27 mouse cellular contexts compared by ENCODE assay signal in the genomic region with DNA sequence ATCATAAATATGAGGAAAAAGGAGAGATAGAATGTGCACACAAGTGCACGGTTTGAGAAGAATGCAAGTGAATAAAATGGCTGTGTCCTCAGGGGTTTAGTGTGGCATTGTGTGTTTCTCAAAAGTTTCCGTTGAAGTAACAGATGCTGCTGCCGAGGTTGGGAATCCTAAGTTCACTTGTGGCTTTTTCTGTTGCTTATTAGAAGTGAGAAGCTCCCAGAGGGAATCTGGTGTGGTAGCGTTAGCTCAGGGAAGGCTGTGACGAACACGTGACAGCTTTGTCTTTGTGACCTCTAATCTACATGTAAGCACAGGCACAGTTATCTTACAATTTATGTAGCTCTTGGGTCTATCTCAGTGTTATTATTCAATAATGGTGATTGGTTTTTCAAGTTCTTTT.
A peak's percentile ranks its signal among the peaks of the same experiment; 100 is the strongest.
DNase-seq lines count a peak whose midpoint lies in the region; ATAC-seq and TF ChIP-seq lines count a peak whose summit lies in the region.
"Had no signal": no experiment of that assay in that cellular context is flagged by ENCODE, and none has a peak within 500 bp of the region (broad histone marks: within the 10 kb centered on the region; RNA-seq: fewer than 3 reads in every experiment).

No protein-coding gene starts in this region.

- no peak overlapping the region for H3K9ac ChIP-seq in hindbrain, postnatal 0 days (replicated peaks; ENCODE audit: low read length)
- H3K9ac ChIP-seq in hindbrain, embryonic 14.5 days: no peak overlapping the region
- H3K9ac ChIP-seq in heart, embryonic 12.5 days: no peak overlapping the region
- H3K9ac ChIP-seq: embryonic facial prominence, embryonic 15.5 days; forebrain, postnatal 0 days; heart, embryonic 13.5 days; hindbrain, embryonic 15.5 days; intestine, embryonic 15.5 days had no signal

- no peak for TF ChIP-seq CTCF in hindbrain, postnatal 0 days (IDR thresholded peaks at IDR 0.05; ENCODE audit: low read depth)
- no peak for TF ChIP-seq CTCF in bone marrow, adult 2 months (IDR thresholded peaks at IDR 0.05; ENCODE audit: control insufficient read depth, insufficient read depth, low read length)

- no peaks in the 10 kb centered on the region for H3K9me3 ChIP-seq in hindbrain, postnatal 0 days (ENCODE audit: low read length)
- no peaks in the 10 kb centered on the region for H3K9me3 ChIP-seq in hindbrain, embryonic 14.5 days (ENCODE audit: control insufficient read depth, low read length)
- no peaks in the 10 kb centered on the region for H3K9me3 ChIP-seq in heart, embryonic 12.5 days (replicated peaks)
- H3K9me3 ChIP-seq: embryonic facial prominence, embryonic 15.5 days; heart, embryonic 13.5 days; hindbrain, embryonic 15.5 days; intestine, embryonic 15.5 days had no signal

- H3K27ac ChIP-seq in hindbrain, postnatal 0 days: no peak overlapping the region
- H3K27ac ChIP-seq in hindbrain, embryonic 14.5 days: no peak overlapping the region
- peak overlapping the region; percentile 72; the same call in 1 of the 2 replicates for H3K27ac ChIP-seq in bone marrow, adult 2 months (ENCODE audit: control insufficient read depth, insufficient read depth, low read depth, low read length, poor library complexity)
- H3K27ac ChIP-seq in heart, embryonic 12.5 days (ENCODE audit: poor library complexity, severe bottlenecking): no peak overlapping the region
- H3K27ac ChIP-seq: embryonic facial prominence, embryonic 15.5 days; gastrocnemius, adult 2 months; heart, embryonic 13.5 days; hindbrain, embryonic 15.5 days; intestine, embryonic 15.5 days had no signal

- DNase-seq in hindbrain, postnatal 0 days (ENCODE audit: low spot score): peak; percentile 4
- DNase-seq in hindbrain, embryonic 14.5 days (ENCODE audit: low spot score): no peak
- DNase-seq in B cell, adult 2 months: peak; percentile 35 to 49
- no peak for DNase-seq in cerebellum, adult 9-10 months
- DNase-seq: adrenal gland, adult 8-10 months; adrenal gland, postnatal 25 days; cerebellum, adult 11 months; cerebellum, adult 2 months; cerebellum, postnatal 10 days; cerebellum, postnatal 36 days; embryo, embryonic 11 days; forebrain, postnatal 0 days; gastrocnemius, adult 2 months; gastrocnemius, postnatal 14 days; heart, adult 18-20 months; heart, postnatal 14 days; heart, postnatal 4 days; kidney, adult 11 months had no signal

- no peak for ATAC-seq in hindbrain, postnatal 0 days
- ATAC-seq in hindbrain, embryonic 14.5 days (ENCODE audit: low FRiP score): no peak
- ATAC-seq in heart, embryonic 12.5 days (ENCODE audit: insufficient number of reproducible peaks, low FRiP score): no peak
- ATAC-seq: activated CD4-positive, CD25-positive, alpha-beta regulatory T cell, adult 4 months; CD4-positive, CD25-positive, alpha-beta regulatory T cell, adult 4 months; forebrain, embryonic 14.5 days; forebrain, postnatal 0 days; intestine, embryonic 15.5 days had no signal

- WGBS in hindbrain, postnatal 0 days: 55% methylated on average over 6 of the region's 6 CpGs
- WGBS in hindbrain, embryonic 14.5 days: 65% methylated on average over 6 of the region's 6 CpGs
- WGBS in bone marrow, adult 2 months: 63% methylated on average over 6 of the region's 6 CpGs
- WGBS in heart, embryonic 12.5 days: 75% methylated on average over 6 of the region's 6 CpGs

- no peak overlapping the region for H3K4me2 ChIP-seq in hindbrain, postnatal 0 days (ENCODE audit: low read depth, low read length)
- H3K4me2 ChIP-seq in hindbrain, embryonic 14.5 days (replicated peaks): no peak overlapping the region
- no peak overlapping the region for H3K4me2 ChIP-seq in heart, embryonic 12.5 days
- H3K4me2 ChIP-seq: embryonic facial prominence, embryonic 15.5 days; heart, embryonic 13.5 days; hindbrain, embryonic 15.5 days; intestine, embryonic 15.5 days had no signal

- no peaks in the 10 kb centered on the region for H3K36me3 ChIP-seq in hindbrain, postnatal 0 days (ENCODE audit: insufficient read depth, low read length)
- no peaks in the 10 kb centered on the region for H3K36me3 ChIP-seq in hindbrain, embryonic 14.5 days (replicated peaks; ENCODE audit: control insufficient read depth, insufficient read depth)
- no peaks in the 10 kb centered on the region for H3K36me3 ChIP-seq in heart, embryonic 12.5 days
- H3K36me3 ChIP-seq: embryonic facial prominence, embryonic 15.5 days; heart, embryonic 13.5 days; hindbrain, embryonic 15.5 days; intestine, embryonic 15.5 days had no signal

- H3K4me3 ChIP-seq in hindbrain, postnatal 0 days (ENCODE audit: low read length): no peak overlapping the region
- no peak overlapping the region for H3K4me3 ChIP-seq in hindbrain, embryonic 14.5 days (replicated peaks; ENCODE audit: low read length)
- H3K4me3 ChIP-seq in bone marrow, adult 2 months (replicated peaks; ENCODE audit: control insufficient read depth, low read depth, low read length): no peak overlapping the region
- no peak overlapping the region for H3K4me3 ChIP-seq in heart, embryonic 12.5 days
- H3K4me3 ChIP-seq: embryonic facial prominence, embryonic 15.5 days; gastrocnemius, adult 2 months; heart, embryonic 13.5 days; hindbrain, embryonic 15.5 days; intestine, embryonic 15.5 days had no signal

- no peaks in the 10 kb centered on the region for H3K4me1 ChIP-seq in hindbrain, postnatal 0 days (ENCODE audit: insufficient read depth, low read length)
- no peaks in the 10 kb centered on the region for H3K4me1 ChIP-seq in hindbrain, embryonic 14.5 days (replicated peaks; ENCODE audit: control insufficient read depth, insufficient read depth, low read length)
- no peaks in the 10 kb centered on the region; the same call in 1 of the 2 replicates for H3K4me1 ChIP-seq in bone marrow, adult 2 months (ENCODE audit: control insufficient read depth, insufficient read depth, low read length)
- no peaks in the 10 kb centered on the region for H3K4me1 ChIP-seq in heart, embryonic 12.5 days (replicated peaks)
- H3K4me1 ChIP-seq: embryonic facial prominence, embryonic 15.5 days; hindbrain, embryonic 15.5 days; intestine, embryonic 15.5 days had no signal

- TF ChIP-seq POLR2A in bone marrow, adult 2 months (IDR thresholded peaks at IDR 0.05; ENCODE audit: borderline replicate concordance, control insufficient read depth, low read depth, low read length): no peak

- H3K27me3 ChIP-seq in hindbrain, postnatal 0 days (ENCODE audit: insufficient read depth, low read length): no peaks in the 10 kb centered on the region
- H3K27me3 ChIP-seq in hindbrain, embryonic 14.5 days (ENCODE audit: control insufficient read depth, insufficient read depth, low read length): no peaks in the 10 kb centered on the region
- no peaks in the 10 kb centered on the region for H3K27me3 ChIP-seq in heart, embryonic 12.5 days (replicated peaks)
- H3K27me3 ChIP-seq: embryonic facial prominence, embryonic 15.5 days; heart, embryonic 13.5 days; hindbrain, embryonic 15.5 days; intestine, embryonic 15.5 days had no signal

Comparison
In these comparisons a context has a peak if more than half of its experiments do, and no peak if none do; other contexts are left out.
1. DNase-seq: peak in hindbrain, postnatal 0 days (single experiment) and B cell, adult 2 months (2 of 2); none in hindbrain, embryonic 14.5 days (single experiment) and cerebellum, adult 9-10 months (single experiment).